Mouse (Mus musculus): ENCODE data around the gene Sim1.
A peak's percentile ranks its signal among the peaks of the same experiment; 100 is the strongest.

Gene Sim1

DNA sequence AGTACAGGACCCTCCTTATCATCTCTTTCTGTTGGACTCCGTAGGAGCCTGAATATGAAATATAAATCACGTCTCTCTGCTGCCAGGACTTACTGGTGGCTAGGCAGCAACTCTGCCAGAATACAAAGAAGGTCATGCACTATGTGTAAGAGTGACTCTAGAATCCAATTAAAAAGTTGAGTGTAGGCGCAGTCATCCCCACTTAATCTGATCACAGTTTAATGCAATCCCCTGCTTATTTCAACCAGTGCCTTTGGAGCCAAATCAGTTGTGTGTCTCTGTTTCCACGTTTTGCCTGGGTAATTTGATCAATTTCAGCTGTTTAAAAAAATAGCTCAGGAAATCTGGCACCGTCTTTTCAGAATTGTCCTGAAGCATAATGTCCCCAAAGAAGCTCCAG, 34.7 kb downstream of the Sim1 start:
- no peak for DNase-seq (ENCODE audit: low read depth, low spot score)
- Histone ChIP-seq H3K27me3 (ENCODE audit: control insufficient read depth, insufficient read depth, low read length, poor library complexity, severe bottlenecking) (no peaks in the 10 kb centered on the region; the same call in 1 of the 2 replicates), H3K36me3 (ENCODE audit: control insufficient read depth, insufficient read depth, low read length, poor library complexity, severe bottlenecking) (no peaks in the 10 kb centered on the region)

DNA sequence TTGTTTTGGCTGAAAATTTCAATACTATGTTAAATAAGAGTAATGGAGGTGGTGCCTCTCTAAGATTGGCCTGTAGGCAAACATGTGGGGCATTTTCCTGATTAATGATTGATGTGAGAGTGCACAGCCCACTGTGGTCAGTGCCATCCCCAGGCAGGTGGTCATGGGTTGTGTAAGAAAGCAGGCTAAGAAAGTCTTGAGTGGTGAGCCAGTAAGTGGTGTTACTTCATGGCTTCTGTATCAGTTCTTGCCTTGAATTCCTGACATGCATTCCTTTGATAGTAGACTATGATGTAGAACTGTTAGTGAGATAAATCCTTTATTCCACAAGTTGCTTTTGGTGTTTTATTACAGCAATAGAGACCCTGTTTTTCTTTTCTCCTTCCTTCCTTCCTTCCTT, 41.1 kb downstream of the Sim1 start:
- no peak for DNase-seq (ENCODE audit: low read depth, low spot score)
- H3K27me3 ChIP-seq (ENCODE audit: control insufficient read depth, insufficient read depth, low read length, poor library complexity, severe bottlenecking): no peaks in the 10 kb centered on the region; the same call in 1 of the 2 replicates
- no peaks in the 10 kb centered on the region for H3K36me3 ChIP-seq (ENCODE audit: control insufficient read depth, insufficient read depth, low read length, poor library complexity, severe bottlenecking)

DNA sequence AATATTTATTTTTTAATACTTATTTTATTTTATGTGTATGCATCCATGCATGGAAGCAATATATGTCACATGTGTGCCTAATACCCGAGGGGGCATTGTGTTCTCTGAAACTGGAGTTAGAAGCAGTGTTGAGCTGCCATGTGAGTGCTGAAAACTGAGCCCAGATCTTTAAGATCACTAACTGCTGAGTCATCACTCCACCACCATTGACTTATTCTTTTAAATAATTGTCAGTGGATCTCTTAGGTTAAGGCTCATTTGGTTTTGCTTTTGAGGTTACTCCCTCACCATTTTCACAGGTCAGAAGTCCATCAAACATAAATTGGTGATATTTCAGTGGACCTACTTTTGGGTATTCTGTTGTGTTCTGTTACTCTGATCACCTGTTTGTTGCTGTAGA, 79.1 kb downstream of the Sim1 start:
- no peak for DNase-seq (ENCODE audit: low read depth, low spot score)
- no peaks in the 10 kb centered on the region for H3K36me3 ChIP-seq (ENCODE audit: control insufficient read depth, insufficient read depth, low read length, poor library complexity, severe bottlenecking)
- no peaks in the 10 kb centered on the region for H3K27me3 ChIP-seq (ENCODE audit: control insufficient read depth, insufficient read depth, low read length, poor library complexity, severe bottlenecking)

DNA sequence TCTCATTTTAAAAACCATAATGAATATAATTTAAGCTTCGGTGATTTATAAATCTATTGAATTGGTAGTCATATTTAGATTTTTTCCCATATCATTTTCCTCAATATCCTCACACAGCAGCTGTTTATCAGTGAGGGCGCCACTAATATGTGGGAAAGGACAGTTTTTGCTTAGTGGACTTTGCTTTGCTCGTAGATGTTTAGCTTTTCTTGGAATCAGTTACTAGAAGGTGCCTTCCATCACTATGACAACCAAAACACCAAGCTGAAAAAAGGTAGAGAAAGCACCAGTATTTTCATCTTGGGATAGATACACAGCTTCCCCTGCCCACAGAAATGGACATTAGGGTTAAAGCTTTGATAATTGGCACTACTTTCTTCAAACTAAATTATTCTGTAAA, 87.3 kb downstream of the Sim1 start:
- Histone ChIP-seq H3K36me3 (ENCODE audit: control insufficient read depth, insufficient read depth, low read length, poor library complexity, severe bottlenecking) (no peaks in the 10 kb centered on the region), H3K27me3 (ENCODE audit: control insufficient read depth, insufficient read depth, low read length, poor library complexity, severe bottlenecking) (no peaks in the 10 kb centered on the region)
- DNase-seq (ENCODE audit: low read depth, low spot score): no peak

DNA sequence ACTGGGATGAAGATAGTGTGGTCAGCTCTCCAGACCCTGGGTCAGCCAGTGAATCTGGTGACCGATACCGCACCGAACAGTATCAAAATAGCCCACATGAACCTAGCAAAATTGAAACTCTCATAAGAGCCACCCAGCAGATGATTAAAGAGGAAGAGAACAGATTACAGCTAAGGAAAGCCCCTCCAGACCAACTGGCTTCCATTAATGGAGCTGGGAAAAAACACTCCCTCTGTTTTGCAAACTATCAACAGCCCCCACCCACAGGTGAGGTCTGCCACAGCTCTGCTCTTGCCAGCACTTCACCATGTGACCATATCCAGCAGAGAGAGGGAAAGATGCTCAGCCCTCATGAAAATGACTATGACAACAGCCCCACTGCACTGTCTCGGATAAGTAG, 89.1 kb downstream of the Sim1 start:
- no peaks in the 10 kb centered on the region for H3K27me3 ChIP-seq (ENCODE audit: control insufficient read depth, insufficient read depth, low read length, poor library complexity, severe bottlenecking)
- no peak for DNase-seq (ENCODE audit: low read depth, low spot score)
- no peaks in the 10 kb centered on the region for H3K36me3 ChIP-seq (ENCODE audit: control insufficient read depth, insufficient read depth, low read length, poor library complexity, severe bottlenecking)

DNA sequence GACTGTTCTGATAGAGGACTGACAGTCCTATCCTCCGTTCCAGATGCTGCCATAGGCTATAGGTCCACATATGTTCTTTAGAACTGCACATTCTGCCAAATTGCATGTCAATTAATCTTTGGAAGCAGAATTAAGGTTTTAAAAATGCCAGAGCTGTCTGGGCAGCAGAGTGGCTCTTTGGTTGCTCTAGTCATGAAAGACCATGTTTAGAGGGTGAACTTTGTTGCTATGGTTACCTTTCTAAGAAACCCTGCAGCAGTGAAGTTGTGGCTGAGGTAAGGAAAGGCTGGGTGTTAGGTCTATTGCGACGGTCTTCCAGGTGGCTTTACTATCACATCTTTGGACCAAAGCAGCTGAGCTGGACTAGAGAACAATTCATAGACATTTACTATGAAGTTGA, 113.2 kb downstream of the Sim1 start:
- no peaks in the 10 kb centered on the region for H3K36me3 ChIP-seq (ENCODE audit: control insufficient read depth, insufficient read depth, low read length, poor library complexity, severe bottlenecking)
- no peak for DNase-seq (ENCODE audit: low read depth, low spot score)
- H3K27me3 ChIP-seq (ENCODE audit: control insufficient read depth, insufficient read depth, low read length, poor library complexity, severe bottlenecking): no peaks in the 10 kb centered on the region

DNA sequence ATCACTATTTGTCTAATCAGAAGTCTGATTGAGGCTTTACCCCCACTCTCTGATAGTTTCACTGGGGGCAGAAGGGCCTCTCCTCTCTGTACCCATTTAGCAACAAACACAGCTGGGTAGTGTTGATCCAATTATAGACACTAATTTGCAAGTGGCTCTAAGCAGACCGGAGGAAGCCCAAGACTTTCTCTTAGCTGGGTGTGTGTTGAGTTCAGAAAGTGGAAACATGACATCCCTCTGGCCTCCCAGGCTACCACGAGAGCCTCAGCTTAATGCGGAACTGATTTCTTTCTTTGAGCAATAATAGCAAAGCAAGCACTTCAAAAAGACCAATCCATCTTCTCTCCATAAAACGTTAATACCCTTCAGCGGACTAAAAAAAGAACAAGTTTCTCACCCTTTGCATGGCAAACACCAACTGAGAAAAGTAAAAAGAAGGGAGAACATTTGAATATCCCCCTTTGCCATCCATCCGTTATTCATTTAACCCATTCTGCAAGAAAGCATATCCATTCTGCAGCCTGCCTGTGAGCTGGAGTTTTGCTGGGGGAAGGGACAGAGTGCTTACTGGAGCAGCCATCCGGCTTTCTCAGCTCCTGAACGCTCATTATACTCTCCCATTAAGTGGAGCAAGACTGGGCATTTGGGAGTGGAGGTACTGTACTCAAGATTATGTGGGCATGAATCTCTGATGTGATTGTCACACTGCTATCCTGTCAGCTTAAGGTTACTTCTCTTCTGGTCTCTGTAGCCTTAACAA, 117.0 kb downstream of the Sim1 start:
- DNase-seq (ENCODE audit: low read depth, low spot score): peak; percentile 31
- no peaks in the 10 kb centered on the region for H3K27me3 ChIP-seq (ENCODE audit: control insufficient read depth, insufficient read depth, low read length, poor library complexity, severe bottlenecking)

DNA sequence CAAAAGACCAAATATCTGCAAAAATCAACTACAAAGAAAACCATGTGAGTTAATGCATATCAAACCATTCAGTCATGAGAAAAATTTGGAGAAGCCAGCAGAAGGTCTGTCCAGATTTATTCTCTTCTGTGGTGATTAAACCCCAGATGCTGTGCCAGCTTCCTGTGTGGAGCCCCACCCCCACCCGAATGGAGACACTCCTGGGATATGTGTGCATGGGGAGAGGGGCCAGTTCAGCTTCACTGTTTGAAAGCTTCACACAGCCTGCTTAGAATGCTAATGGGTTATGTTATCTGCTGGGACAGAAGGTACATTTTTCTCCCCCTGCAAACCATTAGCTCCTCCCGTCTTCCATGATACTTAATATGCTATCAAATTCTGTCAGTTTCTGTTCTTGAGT, 120.3 kb downstream of the Sim1 start:
- Histone ChIP-seq H3K27me3 (ENCODE audit: control insufficient read depth, insufficient read depth, low read length, poor library complexity, severe bottlenecking) (no peaks in the 10 kb centered on the region), H3K36me3 (ENCODE audit: control insufficient read depth, insufficient read depth, low read length, poor library complexity, severe bottlenecking) (no peaks in the 10 kb centered on the region)
- no peak for DNase-seq (ENCODE audit: low read depth, low spot score)

More for the DNA sequence above, 117.0 kb downstream of the Sim1 start:
- no peaks in the 10 kb centered on the region for H3K36me3 ChIP-seq (ENCODE audit: control insufficient read depth, insufficient read depth, low read length, poor library complexity, severe bottlenecking)

DNA sequence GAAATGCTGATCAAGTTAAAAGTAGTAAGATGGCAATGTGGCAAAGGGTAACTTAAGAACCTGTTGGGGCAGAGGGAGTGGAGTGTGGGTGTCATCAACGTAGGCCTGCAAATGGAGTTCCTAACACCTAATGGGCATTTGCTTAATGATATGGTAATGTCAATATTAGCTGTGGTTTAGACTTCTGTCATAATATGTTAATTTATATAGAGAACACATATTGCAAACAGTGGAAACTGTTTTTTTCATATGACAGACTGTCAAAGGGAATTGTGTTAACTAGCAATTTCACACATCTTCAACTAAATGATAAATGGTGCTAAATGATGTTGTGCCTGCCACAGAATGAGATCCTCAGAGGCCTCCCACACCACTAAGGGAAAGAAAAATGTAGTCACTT, 120.8 kb downstream of the Sim1 start:
- no peaks in the 10 kb centered on the region for H3K27me3 ChIP-seq (ENCODE audit: control insufficient read depth, insufficient read depth, low read length, poor library complexity, severe bottlenecking)
- no peaks in the 10 kb centered on the region for H3K36me3 ChIP-seq (ENCODE audit: control insufficient read depth, insufficient read depth, low read length, poor library complexity, severe bottlenecking)
- no peak for DNase-seq (ENCODE audit: low read depth, low spot score)

DNA sequence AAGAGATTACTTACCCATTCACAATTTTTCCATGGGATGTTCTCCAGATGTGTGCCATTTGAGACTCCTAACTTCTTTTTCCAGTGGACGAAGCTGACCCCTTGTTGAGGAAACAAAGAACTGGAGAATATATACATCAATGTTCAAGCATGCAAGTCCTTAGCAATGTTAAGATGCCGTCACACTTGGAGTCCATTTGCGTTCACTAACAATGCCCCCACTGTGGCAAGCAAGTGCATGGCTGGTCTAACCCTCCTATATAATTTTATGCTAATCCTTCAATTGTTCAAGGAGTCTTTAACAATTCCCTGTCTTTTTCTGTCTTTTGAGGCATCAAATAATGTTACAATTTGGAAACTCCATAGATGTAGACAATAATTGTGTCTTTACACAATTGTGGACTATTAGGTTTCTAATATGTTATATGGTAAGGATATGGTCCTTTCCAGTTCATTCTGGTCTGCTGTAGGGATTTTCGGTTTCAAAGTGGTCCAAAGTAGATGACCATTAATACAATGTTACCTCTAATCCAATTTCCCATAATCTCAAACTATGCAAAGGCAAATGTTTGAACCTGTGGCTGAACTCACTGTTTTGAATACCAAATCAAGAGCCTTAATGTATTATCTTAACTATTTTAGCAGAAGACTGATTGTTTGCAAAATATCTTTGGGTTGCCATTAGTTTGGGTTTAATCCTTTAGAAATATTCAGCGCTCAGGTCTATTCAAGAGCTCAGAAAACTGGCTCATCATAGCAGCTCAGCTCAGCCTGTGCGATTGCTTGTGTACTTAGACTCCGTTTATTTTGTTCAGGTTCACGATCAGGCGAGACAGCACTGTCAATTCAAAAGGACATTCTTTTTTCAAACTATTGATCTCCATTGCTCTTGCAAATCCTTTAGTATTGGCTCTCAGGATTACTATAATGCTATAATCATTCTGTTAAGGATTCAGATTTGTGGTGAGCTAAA, 129.0 kb downstream of the Sim1 start:
- no peaks in the 10 kb centered on the region for H3K36me3 ChIP-seq (ENCODE audit: control insufficient read depth, insufficient read depth, low read length, poor library complexity, severe bottlenecking)
- DNase-seq (ENCODE audit: low read depth, low spot score): no peak
- no peaks in the 10 kb centered on the region; the same call in 1 of the 2 replicates for H3K27me3 ChIP-seq (ENCODE audit: control insufficient read depth, insufficient read depth, low read length, poor library complexity, severe bottlenecking)

Data from splenic B cell, adult 2 months (primary cell).